Mouse (Mus musculus): ENCODE data around the gene Iqcf6.

Iqcf6 gene

GRCm38 (mm10) chr9:106657592-106657991, 31.2 kb downstream of the Iqcf6 start:
- DNase-seq, result no peak

- no peak for DNase-seq
Observed at GRCm38 (mm10) chr9:106659441-106659840, 33.1 kb downstream of the Iqcf6 start.

- no peak for DNase-seq
Observed at GRCm38 (mm10) chr9:106659935-106660334, 33.6 kb downstream of the Iqcf6 start.

GRCm38 (mm10) chr9:106663200-106663599, 36.8 kb downstream of the Iqcf6 start:
- DNase-seq, result no peak

GRCm38 (mm10) chr9:106664433-106664832, 38.1 kb downstream of the Iqcf6 start:
- no peak for DNase-seq

GRCm38 (mm10) chr9:106664856-106665255, 38.5 kb downstream of the Iqcf6 start:
- DNase-seq, result no peak

- no peak for DNase-seq
Observed at GRCm38 (mm10) chr9:106673860-106674259, 47.5 kb downstream of the Iqcf6 start.

- peak; percentile 82 to 89 for DNase-seq
Observed at GRCm38 (mm10) chr9:106675480-106675879, 49.1 kb downstream of the Iqcf6 start.

GRCm38 (mm10) chr9:106675965-106676364, 49.6 kb downstream of the Iqcf6 start:
- DNase-seq, result no peak

GRCm38 (mm10) chr9:106676571-106676970, 50.2 kb downstream of the Iqcf6 start:
- no peak for DNase-seq

Measured in cerebellum, adult 18-20 months (tissue).